Mouse (Mus musculus): ENCODE data around the gene Fam107b. TPM values are rescaled to one million over a fixed set of nuclear protein-coding genes. Genes with fewer than 3 reads are reported as not detected.
"Not testable (repeated sequence)": the region's sequence is repeated elsewhere in the genome, so short reads cannot be mapped to it uniquely, and the experiment has no call there.

The Fam107b gene
- polyA plus RNA-seq, 1 experiment from 2014 or later, result 65.8 TPM

DNA sequence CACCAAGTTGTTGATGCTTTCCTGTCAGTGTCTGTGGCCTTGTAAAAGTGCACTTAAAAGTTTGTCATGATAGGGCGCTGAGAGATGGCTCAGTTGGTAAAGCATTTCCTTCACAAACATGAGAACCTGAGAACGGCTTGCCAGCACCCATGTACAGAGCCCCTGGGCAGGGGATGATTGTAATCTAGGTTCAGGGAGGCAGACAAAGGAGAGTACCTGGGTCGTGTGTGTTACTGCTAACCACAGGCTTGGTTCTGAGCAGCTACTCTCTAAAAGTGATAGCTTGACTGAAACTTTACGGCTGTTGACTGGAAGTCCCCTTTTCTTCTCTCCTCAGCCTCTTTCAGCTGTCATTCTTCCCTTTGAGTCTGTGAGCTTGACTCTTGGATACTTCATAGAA, 147.6 kb downstream of the Fam107b start:
- no peaks in the 10 kb centered on the region for H3K9me3 ChIP-seq (ENCODE audit: control insufficient read depth, low read length)
- WGBS, result 83% methylated on average over 4 of the region's 4 CpGs
- DNase-seq (ENCODE audit: low spot score) (no peak), ATAC-seq (ENCODE audit: low FRiP score) (no peak)
- H3K4me1 ChIP-seq (replicated peaks; ENCODE audit: control insufficient read depth, insufficient read depth, low read length), result no peaks in the 10 kb centered on the region
- no peaks in the 10 kb centered on the region for H3K36me3 ChIP-seq (ENCODE audit: control insufficient read depth, insufficient read depth, low read length)
- no peaks in the 10 kb centered on the region for H3K27me3 ChIP-seq (ENCODE audit: control insufficient read depth, insufficient read depth, low read length)
- no peak overlapping the region for H3K27ac ChIP-seq (ENCODE audit: low read depth, low read length)
- H3K9ac ChIP-seq (ENCODE audit: low read depth, low read length), result no peak overlapping the region
- no peak overlapping the region for H3K4me3 ChIP-seq (ENCODE audit: low read depth, low read length)
- H3K4me2 ChIP-seq (replicated peaks; ENCODE audit: low read depth, low read length), result no peak overlapping the region

DNA sequence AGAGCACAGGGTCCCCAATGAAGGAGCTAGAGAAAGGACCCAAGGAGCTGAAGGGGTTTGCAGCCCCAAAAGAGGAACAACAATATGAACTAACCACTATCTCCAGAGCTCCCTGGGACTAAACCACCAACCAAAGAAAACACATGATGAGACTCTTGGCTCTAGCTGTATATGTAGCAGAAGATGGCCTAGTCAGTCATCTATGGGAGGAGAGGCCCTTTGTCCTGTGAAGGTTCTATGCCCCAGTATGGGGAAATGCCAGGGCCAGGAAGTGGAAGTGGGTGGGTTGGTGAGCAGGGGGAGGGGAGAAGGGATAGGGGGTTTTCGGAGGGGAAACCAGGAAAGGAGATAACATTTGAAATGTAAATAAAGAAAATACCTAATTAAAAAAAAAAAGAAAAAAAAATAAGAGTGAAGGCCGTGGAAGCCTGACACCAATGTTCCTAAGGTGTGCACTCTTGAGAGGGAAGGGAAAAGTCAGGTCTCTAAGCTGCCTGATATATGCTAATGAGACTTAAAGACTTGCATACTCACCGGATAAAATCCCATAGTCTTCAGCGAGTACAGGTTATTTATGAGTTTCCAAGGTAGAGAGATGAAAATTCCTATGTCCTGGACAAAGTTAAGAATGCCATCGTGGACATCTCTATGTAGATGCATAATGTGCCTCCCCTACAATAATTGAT, 149.3 kb downstream of the Fam107b start:
- not testable (repeated sequence) for DNase-seq (ENCODE audit: low spot score); ATAC-seq (ENCODE audit: low FRiP score); H3K4me2 ChIP-seq (replicated peaks; ENCODE audit: low read depth, low read length); H3K9me3 ChIP-seq (ENCODE audit: control insufficient read depth, low read length); H3K27me3 ChIP-seq (ENCODE audit: control insufficient read depth, insufficient read depth, low read length); H3K36me3 ChIP-seq (ENCODE audit: control insufficient read depth, insufficient read depth, low read length); H3K9ac ChIP-seq (ENCODE audit: low read depth, low read length); H3K4me3 ChIP-seq (ENCODE audit: low read depth, low read length); H3K4me1 ChIP-seq (replicated peaks; ENCODE audit: control insufficient read depth, insufficient read depth, low read length); H3K27ac ChIP-seq (ENCODE audit: low read depth, low read length)
- 90% methylated on average over 5 of the region's 5 CpGs for WGBS

DNA sequence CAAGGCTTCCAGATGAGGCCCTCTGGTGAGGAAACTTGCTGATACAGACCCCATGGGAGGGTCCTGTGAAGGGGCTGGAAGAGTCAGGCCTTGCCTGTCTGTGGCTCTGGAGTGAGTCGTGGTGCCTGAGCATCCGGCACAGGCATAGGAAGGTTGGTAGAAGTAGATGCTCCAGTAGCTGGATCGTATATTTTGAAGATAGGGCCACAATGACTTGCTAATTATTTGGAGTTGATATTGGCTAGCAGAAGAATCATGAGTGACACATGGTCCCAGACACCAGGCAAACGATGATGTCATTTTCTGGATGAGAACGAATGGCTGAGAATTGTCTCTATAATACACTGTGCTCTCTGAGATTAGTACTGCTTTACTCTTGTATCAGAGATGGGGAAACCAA, 150.8 kb downstream of the Fam107b start:
- Histone ChIP-seq H3K9ac (ENCODE audit: low read depth, low read length) (no peak overlapping the region), H3K4me1 (replicated peaks; ENCODE audit: control insufficient read depth, insufficient read depth, low read length) (no peaks in the 10 kb centered on the region), H3K9me3 (ENCODE audit: control insufficient read depth, low read length) (no peaks in the 10 kb centered on the region), H3K27me3 (ENCODE audit: control insufficient read depth, insufficient read depth, low read length) (no peaks in the 10 kb centered on the region), H3K4me2 (replicated peaks; ENCODE audit: low read depth, low read length) (no peak overlapping the region), H3K4me3 (ENCODE audit: low read depth, low read length) (no peak overlapping the region), H3K36me3 (ENCODE audit: control insufficient read depth, insufficient read depth, low read length) (no peaks in the 10 kb centered on the region), H3K27ac (ENCODE audit: low read depth, low read length) (no peak overlapping the region)
- WGBS, result 94% methylated on average over 5 of the region's 5 CpGs
- ATAC-seq (ENCODE audit: low FRiP score), result no peak
- DNase-seq (ENCODE audit: low spot score), result no peak

DNA sequence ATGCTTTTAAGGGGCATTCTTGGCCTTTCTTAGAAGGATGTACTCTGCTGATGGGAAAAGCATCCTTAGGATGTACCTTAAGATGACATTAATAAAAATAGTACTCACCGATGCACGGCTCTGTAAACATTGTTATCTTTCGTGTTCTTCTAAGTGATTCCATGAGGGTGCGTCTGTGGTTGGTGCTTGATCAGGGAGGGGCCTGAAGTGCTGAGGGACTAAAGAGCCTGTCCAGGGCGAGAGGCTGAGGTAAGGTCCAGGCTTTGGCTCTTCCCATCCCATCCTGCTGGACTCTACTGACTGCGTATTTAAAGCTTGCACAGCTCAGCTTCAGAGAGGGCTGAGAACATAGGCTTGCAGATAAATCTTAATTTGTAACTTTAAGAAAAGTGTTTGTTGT, 151.7 kb downstream of the Fam107b start:
- no peak overlapping the region for H3K4me2 ChIP-seq (replicated peaks; ENCODE audit: low read depth, low read length)
- no peak overlapping the region for H3K4me3 ChIP-seq (ENCODE audit: low read depth, low read length)
- DNase-seq (ENCODE audit: low spot score), result no peak
- H3K4me1 ChIP-seq (replicated peaks; ENCODE audit: control insufficient read depth, insufficient read depth, low read length), result no peaks in the 10 kb centered on the region
- H3K27me3 ChIP-seq (ENCODE audit: control insufficient read depth, insufficient read depth, low read length), result no peaks in the 10 kb centered on the region
- ATAC-seq (ENCODE audit: low FRiP score), result no peak
- H3K27ac ChIP-seq (ENCODE audit: low read depth, low read length), result no peak overlapping the region
- H3K9me3 ChIP-seq (ENCODE audit: control insufficient read depth, low read length), result no peaks in the 10 kb centered on the region
- H3K9ac ChIP-seq (ENCODE audit: low read depth, low read length), result no peak overlapping the region
- H3K36me3 ChIP-seq (ENCODE audit: control insufficient read depth, insufficient read depth, low read length), result no peaks in the 10 kb centered on the region
- WGBS, result 91% methylated on average over 6 of the region's 6 CpGs

DNA sequence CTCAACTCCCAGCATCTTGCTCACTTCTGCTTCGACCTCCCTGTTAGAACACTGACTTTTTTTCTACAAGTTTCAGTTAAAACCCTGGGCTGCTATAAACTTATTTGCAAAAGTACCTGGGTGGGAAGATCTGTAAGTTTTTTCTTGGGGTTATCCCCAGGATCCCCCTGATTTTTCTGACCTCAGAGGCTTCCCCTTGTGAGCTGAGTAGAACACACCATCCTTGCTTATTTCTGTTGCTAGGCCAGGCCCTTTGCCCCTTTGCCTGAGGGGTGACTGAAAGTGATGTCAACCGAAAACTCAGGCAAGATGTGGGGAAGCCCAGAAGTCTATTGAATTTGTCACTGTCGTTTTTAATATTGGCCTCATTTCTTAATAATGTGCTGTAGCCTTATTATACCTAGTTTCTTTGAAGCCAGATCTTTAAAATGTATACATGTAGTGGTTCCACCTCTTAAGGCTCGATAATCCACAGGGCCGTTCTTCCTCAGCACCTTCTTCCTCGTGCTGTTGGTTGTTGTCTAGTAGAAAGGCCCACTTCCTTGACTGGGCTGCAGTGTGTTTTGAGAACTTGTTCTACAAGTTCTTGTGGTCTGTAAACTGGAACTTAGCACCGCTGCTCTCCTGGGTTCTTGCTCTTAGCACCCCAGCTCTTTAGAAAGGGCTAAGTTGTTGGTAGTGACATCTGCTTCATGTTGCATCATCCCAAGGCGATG, 153.3 kb downstream of the Fam107b start:
- Histone ChIP-seq H3K9me3 (ENCODE audit: control insufficient read depth, low read length) (no peaks in the 10 kb centered on the region), H3K4me1 (replicated peaks; ENCODE audit: control insufficient read depth, insufficient read depth, low read length) (no peaks in the 10 kb centered on the region), H3K4me3 (ENCODE audit: low read depth, low read length) (no peak overlapping the region), H3K4me2 (replicated peaks; ENCODE audit: low read depth, low read length) (no peak overlapping the region), H3K9ac (ENCODE audit: low read depth, low read length) (no peak overlapping the region), H3K27ac (ENCODE audit: low read depth, low read length) (no peak overlapping the region), H3K36me3 (ENCODE audit: control insufficient read depth, insufficient read depth, low read length) (no peaks in the 10 kb centered on the region), H3K27me3 (ENCODE audit: control insufficient read depth, insufficient read depth, low read length) (no peaks in the 10 kb centered on the region)
- ATAC-seq (ENCODE audit: low FRiP score), result no peak
- no peak for DNase-seq (ENCODE audit: low spot score)
- 79% methylated on average over 8 of the region's 8 CpGs for WGBS

DNA sequence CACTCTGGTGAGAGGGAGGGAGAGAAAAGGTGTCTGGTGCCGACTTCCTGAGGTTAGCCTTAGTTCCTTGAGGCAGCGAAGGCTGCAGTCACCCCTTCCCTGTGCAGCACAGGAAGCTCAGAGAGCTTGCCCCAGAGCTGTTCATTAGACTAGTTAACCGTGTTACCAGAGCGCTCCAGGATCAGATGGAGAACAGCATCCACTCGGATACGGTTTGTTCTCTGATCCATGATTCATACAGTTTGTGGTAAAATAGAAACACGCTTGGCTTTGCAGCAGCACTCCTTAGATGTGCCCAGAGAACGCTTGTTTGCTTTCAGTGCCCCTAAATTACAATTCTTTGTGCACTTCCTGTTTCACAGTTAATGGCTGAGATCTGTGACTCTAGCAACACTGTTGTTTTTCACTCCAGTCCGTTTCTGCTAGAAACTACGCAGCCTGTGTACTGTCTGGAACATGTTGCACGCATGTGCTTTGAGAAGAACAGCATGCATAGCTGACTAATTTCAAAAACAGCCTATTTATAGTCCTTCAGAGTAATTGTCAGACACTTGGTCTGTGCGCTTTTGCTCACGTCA, 156.3 kb downstream of the Fam107b start:
- no peaks in the 10 kb centered on the region for H3K27me3 ChIP-seq (ENCODE audit: control insufficient read depth, insufficient read depth, low read length)
- 81% methylated on average over 13 of the region's 13 CpGs for WGBS

DNA sequence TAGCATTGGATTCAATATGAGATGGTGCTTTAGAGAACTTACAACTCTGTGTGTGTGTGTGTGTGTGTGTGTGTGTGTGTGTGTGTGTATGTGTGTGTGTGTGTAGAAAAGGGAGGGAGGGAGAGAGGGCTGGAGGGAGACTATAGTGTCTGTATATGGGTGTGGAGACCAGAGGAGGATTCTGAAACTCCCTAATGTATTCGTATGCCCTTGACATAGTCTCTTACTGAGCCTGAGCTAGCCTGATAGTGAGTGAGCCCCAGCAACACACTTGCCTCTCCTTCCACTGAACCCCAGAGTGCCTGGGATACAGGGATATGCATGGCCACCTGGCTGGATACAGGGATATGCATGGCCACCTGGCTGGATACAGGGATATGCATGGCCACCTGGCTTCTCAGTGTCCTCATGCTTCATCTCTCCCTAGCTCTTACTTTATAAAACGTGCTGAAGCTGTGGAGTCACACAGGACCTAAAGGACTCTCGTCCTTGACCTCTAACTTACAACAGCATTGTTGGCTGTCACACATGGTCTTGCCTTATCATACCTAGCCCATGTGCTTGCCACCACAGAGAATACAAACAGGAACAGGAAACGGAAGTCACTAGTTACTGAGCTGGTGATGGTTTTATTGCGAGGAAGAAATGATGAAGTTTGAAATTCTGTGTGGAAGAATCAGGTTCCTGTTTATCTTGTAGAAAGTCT, 157.1 kb downstream of the Fam107b start:
- Histone ChIP-seq H3K9me3 (ENCODE audit: control insufficient read depth, low read length) (no peaks in the 10 kb centered on the region), H3K4me3 (ENCODE audit: low read depth, low read length) (no peak overlapping the region), H3K27ac (ENCODE audit: low read depth, low read length) (no peak overlapping the region), H3K4me2 (replicated peaks; ENCODE audit: low read depth, low read length) (no peak overlapping the region), H3K4me1 (replicated peaks; ENCODE audit: control insufficient read depth, insufficient read depth, low read length) (no peaks in the 10 kb centered on the region), H3K27me3 (ENCODE audit: control insufficient read depth, insufficient read depth, low read length) (no peaks in the 10 kb centered on the region), H3K36me3 (ENCODE audit: control insufficient read depth, insufficient read depth, low read length) (no peaks in the 10 kb centered on the region), H3K9ac (ENCODE audit: low read depth, low read length) (no peak overlapping the region)
- 80% methylated on average over 5 of the region's 5 CpGs for WGBS
- ATAC-seq (ENCODE audit: low FRiP score) (no peak), DNase-seq (ENCODE audit: low spot score) (no peak)

More for the DNA sequence above, 156.3 kb downstream of the Fam107b start:
- Histone ChIP-seq H3K4me2 (replicated peaks; ENCODE audit: low read depth, low read length) (no peak overlapping the region), H3K4me1 (replicated peaks; ENCODE audit: control insufficient read depth, insufficient read depth, low read length) (no peaks in the 10 kb centered on the region), H3K27ac (ENCODE audit: low read depth, low read length) (no peak overlapping the region), H3K9ac (ENCODE audit: low read depth, low read length) (no peak overlapping the region), H3K4me3 (ENCODE audit: low read depth, low read length) (no peak overlapping the region), H3K9me3 (ENCODE audit: control insufficient read depth, low read length) (no peaks in the 10 kb centered on the region), H3K36me3 (ENCODE audit: control insufficient read depth, insufficient read depth, low read length) (no peaks in the 10 kb centered on the region)
- DNase-seq (ENCODE audit: low spot score) (no peak), ATAC-seq (ENCODE audit: low FRiP score) (no peak)

DNA sequence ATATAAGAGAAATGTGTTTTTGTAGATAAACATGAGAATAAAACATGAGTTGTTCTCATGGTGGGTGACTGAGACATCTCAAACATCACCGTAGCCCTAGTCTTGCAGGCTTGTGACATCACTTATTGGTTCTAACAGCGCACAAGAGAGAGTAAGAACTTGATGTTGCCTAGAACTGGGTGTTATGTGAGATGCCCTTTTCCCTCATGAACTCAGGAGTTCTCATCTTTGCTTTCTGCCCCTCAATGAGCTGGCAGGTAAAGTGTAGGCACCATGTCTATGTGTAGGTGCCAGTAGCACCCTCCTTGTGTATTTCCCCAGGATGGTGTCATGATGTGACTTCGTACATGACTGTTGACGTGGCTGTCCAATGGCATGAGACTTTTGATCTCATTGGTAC, 157.8 kb downstream of the Fam107b start:
- Histone ChIP-seq H3K9ac (ENCODE audit: low read depth, low read length) (no peak overlapping the region), H3K36me3 (ENCODE audit: control insufficient read depth, insufficient read depth, low read length) (no peaks in the 10 kb centered on the region), H3K27ac (ENCODE audit: low read depth, low read length) (no peak overlapping the region), H3K9me3 (ENCODE audit: control insufficient read depth, low read length) (no peaks in the 10 kb centered on the region), H3K4me2 (replicated peaks; ENCODE audit: low read depth, low read length) (no peak overlapping the region), H3K4me3 (ENCODE audit: low read depth, low read length) (no peak overlapping the region), H3K4me1 (replicated peaks; ENCODE audit: control insufficient read depth, insufficient read depth, low read length) (no peaks in the 10 kb centered on the region), H3K27me3 (ENCODE audit: control insufficient read depth, insufficient read depth, low read length) (no peaks in the 10 kb centered on the region)
- WGBS, result 96% methylated on average over 4 of the region's 4 CpGs
- ATAC-seq (ENCODE audit: low FRiP score) (no peak), DNase-seq (ENCODE audit: low spot score) (no peak)

Data from hindbrain, embryonic 11.5 days (tissue).